Mouse (Mus musculus): ENCODE data around the gene Rnf169. TPM values are rescaled to one million over a fixed set of nuclear protein-coding genes. Genes with fewer than 3 reads are reported as not detected.
A peak's percentile ranks its signal among the peaks of the same experiment; 100 is the strongest.
"Not testable (repeated sequence)": the region's sequence is repeated elsewhere in the genome, so short reads cannot be mapped to it uniquely, and the experiment has no call there.

Gene Rnf169
- total and polyA plus RNA-seq, 3 experiments: 2.9 to 10.6 (median 9.4) TPM

- H3K9ac ChIP-seq (ENCODE audit: low read depth, low read length): no peak overlapping the region
- DNase-seq: no peak
- H3K4me3 ChIP-seq: no peak overlapping the region
- WGBS: 67% methylated on average over 2 of the region's 2 CpGs
- intact Hi-C loops (cut with DNase I): loop anchor here (2.0 kb wide), 1 partner anchor 15 kb away; no protein-coding TSS in a partner anchor
- H3K36me3 ChIP-seq (ENCODE audit: control insufficient read depth, insufficient read depth, low read length): peaks cover 13% of the 10 kb centered on the region
- no peaks in the 10 kb centered on the region for H3K27me3 ChIP-seq (ENCODE audit: control insufficient read depth, insufficient read depth, low read length)
- no peak overlapping the region for H3K27ac ChIP-seq
- H3K79me2 ChIP-seq (replicated peaks; ENCODE audit: control insufficient read depth, insufficient read depth, low read length): peaks cover 10% of the 10 kb centered on the region
- TF ChIP-seq POLR2A (IDR thresholded peaks at IDR 0.05; ENCODE audit: insufficient read depth, low read depth, low read length) (no peak), CTCF (IDR thresholded peaks at IDR 0.05) (no peak), EP300 (IDR thresholded peaks at IDR 0.05; ENCODE audit: insufficient read depth, low read depth, low read length) (no peak)
- peaks cover 17% of the 10 kb centered on the region for H3K4me1 ChIP-seq (ENCODE audit: control insufficient read depth, insufficient read depth, low read length)
Measured at GRCm38 (mm10) chr7:99978041-99978440, 2.2 kb downstream of the Rnf169 start.

- Histone ChIP-seq H3K79me2 (replicated peaks; ENCODE audit: control insufficient read depth, insufficient read depth, low read length) (peaks cover 10% of the 10 kb centered on the region), H3K27me3 (ENCODE audit: control insufficient read depth, insufficient read depth, low read length) (no peaks in the 10 kb centered on the region), H3K4me3 (no peak overlapping the region), H3K9ac (ENCODE audit: low read depth, low read length) (no peak overlapping the region), H3K36me3 (ENCODE audit: control insufficient read depth, insufficient read depth, low read length) (peaks cover 13% of the 10 kb centered on the region), H3K4me1 (ENCODE audit: control insufficient read depth, insufficient read depth, low read length) (peaks cover 15% of the 10 kb centered on the region), H3K27ac (no peak overlapping the region)
- no peak for TF ChIP-seq EP300 (IDR thresholded peaks at IDR 0.05; ENCODE audit: insufficient read depth, low read depth, low read length)
- TF ChIP-seq POLR2A (IDR thresholded peaks at IDR 0.05; ENCODE audit: insufficient read depth, low read depth, low read length): no peak
- intact Hi-C loops (cut with DNase I): no loop called here
- WGBS: 77% methylated on average over 5 of the region's 5 CpGs
- no peak for DNase-seq
Measured at GRCm38 (mm10) chr7:99975819-99976575, 4.3 kb downstream of the Rnf169 start.

DNA sequence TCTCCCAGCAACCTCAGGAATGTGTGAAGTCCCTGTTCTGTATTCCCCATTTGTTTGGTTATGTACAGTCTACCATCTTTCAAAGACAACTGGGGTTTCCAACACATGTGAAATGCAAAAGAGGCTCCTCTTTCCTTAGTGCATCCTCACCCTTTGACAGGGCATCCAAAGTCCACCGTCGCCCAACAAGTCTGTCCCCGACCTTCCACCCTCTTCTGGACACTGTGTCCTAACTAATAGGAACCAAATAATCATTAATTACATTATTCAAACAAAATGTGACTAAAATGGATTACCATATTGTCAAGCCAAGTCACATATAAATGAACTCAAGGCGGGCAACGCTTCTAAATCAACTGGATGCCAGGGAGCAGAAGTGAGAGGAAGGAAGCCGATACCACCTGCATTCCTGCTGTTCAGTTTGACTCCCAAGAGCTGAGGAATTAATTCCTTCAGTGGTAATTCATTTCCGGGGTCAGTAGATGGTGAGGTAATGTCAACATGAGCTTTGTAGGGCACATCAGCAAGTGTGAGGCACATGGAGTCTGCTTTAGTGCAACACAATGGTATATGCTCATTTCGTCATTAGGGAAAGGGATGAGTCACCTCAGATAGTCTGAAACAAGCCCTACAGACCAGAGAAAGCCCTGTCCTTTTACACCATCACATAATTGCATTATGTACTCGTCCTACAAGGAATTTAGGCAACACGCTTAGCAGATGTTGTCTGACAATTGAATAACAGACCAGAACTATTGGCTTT, 5.9 kb downstream of the Rnf169 start:
- H3K36me3 ChIP-seq (ENCODE audit: control insufficient read depth, insufficient read depth, low read length): peaks cover 13% of the 10 kb centered on the region
- intact Hi-C loops (cut with DNase I): no loop called here
- H3K79me2 ChIP-seq (replicated peaks; ENCODE audit: control insufficient read depth, insufficient read depth, low read length): peaks cover 10% of the 10 kb centered on the region
- no peak overlapping the region for H3K27ac ChIP-seq
- DNase-seq: no peak
- 63% methylated on average over 10 of the region's 10 CpGs for WGBS
- TF ChIP-seq CTCF (IDR thresholded peaks at IDR 0.05) (no peak), POLR2A (IDR thresholded peaks at IDR 0.05; ENCODE audit: insufficient read depth, low read depth, low read length) (no peak), EP300 (IDR thresholded peaks at IDR 0.05; ENCODE audit: insufficient read depth, low read depth, low read length) (no peak)
- H3K9ac ChIP-seq (ENCODE audit: low read depth, low read length): no peak overlapping the region
- H3K4me1 ChIP-seq (ENCODE audit: control insufficient read depth, insufficient read depth, low read length): peaks cover 13% of the 10 kb centered on the region
- H3K4me3 ChIP-seq: no peak overlapping the region
- H3K27me3 ChIP-seq (ENCODE audit: control insufficient read depth, insufficient read depth, low read length): no peaks in the 10 kb centered on the region

DNA sequence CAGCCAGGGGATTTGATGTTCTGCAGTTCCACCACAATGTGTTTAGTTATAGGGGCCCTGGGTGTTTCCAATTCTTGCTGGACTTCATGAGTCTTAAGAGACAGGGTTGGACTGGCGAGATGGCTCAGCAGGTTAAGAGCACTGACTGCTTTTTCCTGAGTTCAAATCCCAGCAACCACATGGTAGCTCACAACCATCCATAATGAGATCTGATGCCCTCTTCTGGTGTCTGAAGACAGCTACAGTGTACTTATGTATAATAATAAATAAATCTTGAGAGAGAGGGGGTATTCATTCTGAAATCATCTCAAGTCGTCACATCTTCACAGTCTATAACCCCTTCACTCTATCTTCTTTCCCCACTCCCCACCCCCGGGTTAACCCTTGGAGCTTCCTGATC, 7.3 kb downstream of the Rnf169 start:
- H3K4me3 ChIP-seq; DNase-seq; H3K27ac ChIP-seq; intact Hi-C loops (cut with DNase I); H3K27me3 ChIP-seq (ENCODE audit: control insufficient read depth, insufficient read depth, low read length); H3K9ac ChIP-seq (ENCODE audit: low read depth, low read length); H3K36me3 ChIP-seq (ENCODE audit: control insufficient read depth, insufficient read depth, low read length): not testable (repeated sequence)
- 81% methylated on average over 3 of the region's 3 CpGs for WGBS
- H3K4me1 ChIP-seq (ENCODE audit: control insufficient read depth, insufficient read depth, low read length): peaks cover 11% of the 10 kb centered on the region
- TF ChIP-seq CTCF (IDR thresholded peaks at IDR 0.05): peak; percentile 33
- peaks cover 10% of the 10 kb centered on the region for H3K79me2 ChIP-seq (replicated peaks; ENCODE audit: control insufficient read depth, insufficient read depth, low read length)

- no peak overlapping the region for H3K9ac ChIP-seq (ENCODE audit: low read depth, low read length)
- H3K79me2 ChIP-seq (replicated peaks; ENCODE audit: control insufficient read depth, insufficient read depth, low read length): peaks cover 10% of the 10 kb centered on the region
- no peaks in the 10 kb centered on the region for H3K27me3 ChIP-seq (ENCODE audit: control insufficient read depth, insufficient read depth, low read length)
- TF ChIP-seq POLR2A (IDR thresholded peaks at IDR 0.05; ENCODE audit: insufficient read depth, low read depth, low read length) (no peak), EP300 (IDR thresholded peaks at IDR 0.05; ENCODE audit: insufficient read depth, low read depth, low read length) (no peak), CTCF (IDR thresholded peaks at IDR 0.05) (no peak)
- no peak for DNase-seq
- peaks cover 13% of the 10 kb centered on the region for H3K4me1 ChIP-seq (ENCODE audit: control insufficient read depth, insufficient read depth, low read length)
- H3K27ac ChIP-seq: no peak overlapping the region
- H3K36me3 ChIP-seq (ENCODE audit: control insufficient read depth, insufficient read depth, low read length): peaks cover 9% of the 10 kb centered on the region; the same call in 1 of the 2 replicates
- no peak overlapping the region for H3K4me3 ChIP-seq
- 60% methylated on average over 2 of the region's 2 CpGs for WGBS
- intact Hi-C loops (cut with DNase I): no loop called here
Measured at GRCm38 (mm10) chr7:99971926-99972325, 8.3 kb downstream of the Rnf169 start.

GRCm38 (mm10) chr7:99969151-99969550, 11.1 kb downstream of the Rnf169 start:
- no peak overlapping the region for H3K4me3 ChIP-seq
- no peaks in the 10 kb centered on the region for H3K27me3 ChIP-seq (ENCODE audit: control insufficient read depth, insufficient read depth, low read length)
- 77% methylated on average over 4 of the region's 4 CpGs for WGBS
- no peak overlapping the region for H3K9ac ChIP-seq (ENCODE audit: low read depth, low read length)
- TF ChIP-seq EP300 (IDR thresholded peaks at IDR 0.05; ENCODE audit: insufficient read depth, low read depth, low read length) (no peak), CTCF (IDR thresholded peaks at IDR 0.05) (no peak), POLR2A (IDR thresholded peaks at IDR 0.05; ENCODE audit: insufficient read depth, low read depth, low read length) (no peak)
- intact Hi-C loops (cut with DNase I): no loop called here
- peaks cover 19% of the 10 kb centered on the region for H3K4me1 ChIP-seq (ENCODE audit: control insufficient read depth, insufficient read depth, low read length)
- no peak overlapping the region for H3K27ac ChIP-seq
- peaks cover 4% of the 10 kb centered on the region for H3K79me2 ChIP-seq (replicated peaks; ENCODE audit: control insufficient read depth, insufficient read depth, low read length)
- DNase-seq: no peak
- H3K36me3 ChIP-seq (ENCODE audit: control insufficient read depth, insufficient read depth, low read length): peaks cover 3% of the 10 kb centered on the region

Data from heart, adult 2 months (tissue).